Mouse (Mus musculus): ENCODE results near the gene Ddx19b. TPM values are rescaled to one million over a fixed set of nuclear protein-coding genes. Genes with fewer than 3 reads are reported as not detected.
A peak's percentile ranks its signal among the peaks of the same experiment; 100 is the strongest.
"Not testable (repeated sequence)": the region's sequence is repeated elsewhere in the genome, so short reads cannot be mapped to it uniquely, and the experiment has no call there.

Gene Ddx19b
- polyA plus RNA-seq, 1 experiment from 2014 or later = 4.9 TPM

GRCm38 (mm10) chr8:110959071-110959780, 72.3 kb downstream of the Ddx19b start:
- Histone ChIP-seq H3K9me3 (replicated peaks) (no peaks in the 10 kb centered on the region), H3K27ac (no peak overlapping the region), H3K4me2 (no peak overlapping the region), H3K27me3 (replicated peaks) (no peaks in the 10 kb centered on the region), H3K4me1 (peaks cover 11% of the 10 kb centered on the region; the same call in 1 of the 2 replicates), H3K9ac (no peak overlapping the region), H3K4me3 (no peak overlapping the region), H3K36me3 (peaks cover 98% of the 10 kb centered on the region)
- no peak for ATAC-seq
- WGBS (ENCODE audit: insufficient replicate concordance) = 88% methylated on average over 12 of the region's 12 CpGs

GRCm38 (mm10) chr8:110958553-110958952, 73.0 kb downstream of the Ddx19b start:
- H3K4me3 ChIP-seq; H3K9me3 ChIP-seq (replicated peaks); H3K27me3 ChIP-seq (replicated peaks); H3K9ac ChIP-seq; H3K4me2 ChIP-seq; ATAC-seq; H3K27ac ChIP-seq: not testable (repeated sequence)
- H3K4me1 ChIP-seq = peaks cover 11% of the 10 kb centered on the region; the same call in 1 of the 2 replicates
- WGBS (ENCODE audit: insufficient replicate concordance) = 84% methylated on average over 7 of the region's 7 CpGs
- H3K36me3 ChIP-seq = peaks cover 98% of the 10 kb centered on the region

- peaks cover 11% of the 10 kb centered on the region; the same call in 1 of the 2 replicates for H3K4me1 ChIP-seq
- WGBS (ENCODE audit: insufficient replicate concordance) = 86% methylated on average over 5 of the region's 5 CpGs
- no peak overlapping the region for H3K9ac ChIP-seq
- H3K4me2 ChIP-seq = no peak overlapping the region
- H3K27me3 ChIP-seq (replicated peaks) = no peaks in the 10 kb centered on the region
- no peaks in the 10 kb centered on the region for H3K9me3 ChIP-seq (replicated peaks)
- no peak overlapping the region for H3K27ac ChIP-seq
- no peak overlapping the region for H3K4me3 ChIP-seq
- ATAC-seq = no peak
- peaks cover 97% of the 10 kb centered on the region for H3K36me3 ChIP-seq
Measured at GRCm38 (mm10) chr8:110958135-110958534, 73.4 kb downstream of the Ddx19b start.

- Histone ChIP-seq H3K36me3 (peaks cover 97% of the 10 kb centered on the region), H3K4me3 (no peak overlapping the region), H3K4me2 (no peak overlapping the region), H3K9ac (no peak overlapping the region), H3K27ac (no peak overlapping the region), H3K9me3 (replicated peaks) (no peaks in the 10 kb centered on the region), H3K4me1 (peaks cover 11% of the 10 kb centered on the region; the same call in 1 of the 2 replicates), H3K27me3 (replicated peaks) (no peaks in the 10 kb centered on the region)
- WGBS (ENCODE audit: insufficient replicate concordance) = 92% methylated on average over 19 of the region's 19 CpGs
- no peak for ATAC-seq
Measured at GRCm38 (mm10) chr8:110957471-110957870, 74.1 kb downstream of the Ddx19b start.

GRCm38 (mm10) chr8:110956619-110957450, 74.7 kb downstream of the Ddx19b start:
- ATAC-seq = no peak
- H3K4me3 ChIP-seq = no peak overlapping the region
- H3K27me3 ChIP-seq (replicated peaks) = no peaks in the 10 kb centered on the region
- H3K36me3 ChIP-seq = peaks cover 96% of the 10 kb centered on the region
- H3K9me3 ChIP-seq (replicated peaks) = no peaks in the 10 kb centered on the region
- no peak overlapping the region for H3K4me2 ChIP-seq
- 91% methylated on average over 15 of the region's 15 CpGs for WGBS (ENCODE audit: insufficient replicate concordance)
- no peak overlapping the region for H3K27ac ChIP-seq
- H3K9ac ChIP-seq = no peak overlapping the region
- peaks cover 11% of the 10 kb centered on the region; the same call in 1 of the 2 replicates for H3K4me1 ChIP-seq

- ATAC-seq = no peak
- Histone ChIP-seq H3K27me3 (replicated peaks) (no peaks in the 10 kb centered on the region), H3K36me3 (peaks cover 94% of the 10 kb centered on the region), H3K4me3 (no peak overlapping the region), H3K4me2 (no peak overlapping the region), H3K9me3 (replicated peaks) (no peaks in the 10 kb centered on the region), H3K27ac (no peak overlapping the region), H3K4me1 (peaks cover 20% of the 10 kb centered on the region), H3K9ac (no peak overlapping the region)
- 50% methylated on average over 8 of the region's 8 CpGs for WGBS (ENCODE audit: insufficient replicate concordance)
Measured at GRCm38 (mm10) chr8:110954776-110955175, 76.8 kb downstream of the Ddx19b start.

Small RNA genes lying within 50 kb of the gene (microRNA-seq; reads per million reads assigned to microRNA genes)
- gene Gm24103 (not detected), gene Mir3473d (4.9 reads per million, percentile 8 among the genes with 10 or more reads in this experiment)

Other genes with a start within 250 kb of the Ddx19b start
- gene Il34, start 225.8 kb downstream of the Ddx19b start, polyA plus RNA-seq (2016; fragmentation: Nextera tagmentation; extraction: Ambion mirVana) = not detected in 2 replicates
- 43.1 and 45.1 TPM in 2 replicates for gene Cog4, start 185.2 kb downstream of the Ddx19b start, polyA plus RNA-seq (2016; fragmentation: Nextera tagmentation; extraction: Ambion mirVana)
- 127 TPM in 2 replicates for gene Sf3b3, start 185.0 kb downstream of the Ddx19b start, polyA plus RNA-seq (2016; fragmentation: Nextera tagmentation; extraction: Ambion mirVana)
- gene Fuk, start 129.3 kb downstream of the Ddx19b start, polyA plus RNA-seq (2016; fragmentation: Nextera tagmentation; extraction: Ambion mirVana) = 5.1 and 5.7 TPM in 2 replicates
- gene St3gal2, start 111.8 kb downstream of the Ddx19b start, polyA plus RNA-seq (2016; fragmentation: Nextera tagmentation; extraction: Ambion mirVana) = 36.7 and 40.3 TPM in 2 replicates
- gene Ddx19a, start 34.0 kb downstream of the Ddx19b start, polyA plus RNA-seq (2016; fragmentation: Nextera tagmentation; extraction: Ambion mirVana) = 15.3 TPM in 2 replicates
- gene Aars, start 1.4 kb upstream of the Ddx19b start, polyA plus RNA-seq (2016; fragmentation: Nextera tagmentation; extraction: Ambion mirVana) = 82.8 and 84.2 TPM in 2 replicates
- gene Exosc6, start 24.6 kb upstream of the Ddx19b start, polyA plus RNA-seq (2016; fragmentation: Nextera tagmentation; extraction: Ambion mirVana) = 23.2 and 25.6 TPM in 2 replicates
- not detected in 2 replicates for gene Clec18a, start 60.7 kb upstream of the Ddx19b start, polyA plus RNA-seq (2016; fragmentation: Nextera tagmentation; extraction: Ambion mirVana)
- gene Pdpr, start 62.9 kb upstream of the Ddx19b start, polyA plus RNA-seq (2016; fragmentation: Nextera tagmentation; extraction: Ambion mirVana) = 5.1 and 5.5 TPM in 2 replicates
- gene Glg1, start 227.5 kb upstream of the Ddx19b start, polyA plus RNA-seq (2016; fragmentation: Nextera tagmentation; extraction: Ambion mirVana) = 30.7 and 32.3 TPM in 2 replicates